Mouse (Mus musculus) testis, adult 2 months (tissue): Measurements from ENCODE around the gene Alg3.
A peak's percentile ranks its signal among the peaks of the same experiment; 100 is the strongest.

Experiments used
- CTCF ChIP-seq: fragments of 200-500 bp; IDR thresholded peaks from 2 replicates; pipeline ENCODE4 v1.5.1; 2012; ENCODE audit warnings: low read depth, mild to moderate bottlenecking, inconsistent platforms, low read length, moderate library complexity; ENCODE audit not compliant: control insufficient read depth, insufficient read depth, insufficient replicate concordance
- POLR2A ChIP-seq: fragments of 200-500 bp; IDR thresholded peaks from 2 replicates; pipeline ENCODE4 v1.6.1; 2012; ENCODE audit warnings: low read depth, mild to moderate bottlenecking, inconsistent platforms, low read length, moderate library complexity; ENCODE audit not compliant: control insufficient read depth

DNA sequence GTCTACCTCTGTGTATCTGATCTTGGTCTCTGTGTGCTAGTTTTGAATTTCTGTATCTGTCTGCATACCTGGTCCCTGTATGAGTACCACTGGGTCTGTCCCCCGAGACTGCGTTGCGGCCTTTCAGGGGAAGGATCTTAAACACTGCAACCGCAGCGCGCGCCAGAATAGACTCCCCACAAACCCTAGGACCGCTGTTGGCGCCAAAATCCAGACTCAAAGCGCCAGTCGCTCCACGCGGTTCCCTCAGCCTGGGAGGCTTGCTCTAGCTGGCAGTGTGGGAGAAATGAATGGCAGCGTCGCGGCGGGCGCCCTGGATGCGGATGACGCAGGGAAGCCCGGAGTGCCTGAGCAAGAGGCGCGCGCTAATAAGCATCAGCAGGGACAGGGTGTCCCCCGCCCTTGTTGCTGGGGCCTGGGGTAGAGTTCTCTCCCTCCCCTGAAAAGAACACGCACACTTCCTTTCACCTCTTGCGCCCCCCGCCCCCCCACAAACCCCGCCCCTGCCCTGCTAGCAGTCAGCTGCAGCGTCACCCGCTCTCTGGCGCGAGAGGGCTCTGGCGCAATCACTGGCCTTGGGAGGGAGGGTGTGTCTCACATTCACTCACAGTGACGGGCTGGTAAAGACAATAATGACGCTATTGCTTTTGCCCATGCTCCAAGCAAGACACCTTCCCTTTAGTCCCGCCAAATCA lies 10.6 kb upstream of the Alg3 start:
- no peak for TF ChIP-seq CTCF
- TF ChIP-seq POLR2A = 0 out of 2 replicates have a peak, but pooled peaks have one; percentile 26
